Mouse (Mus musculus): ENCODE results near the gene Cxcr4.
A peak's percentile ranks its signal among the peaks of the same experiment; 100 is the strongest.

The Cxcr4 gene

GRCm38 (mm10) chr1:128567224-128568197, 24.6 kb downstream of the Cxcr4 start:
- DNase-seq: no peak

GRCm38 (mm10) chr1:128563905-128564304, 28.2 kb downstream of the Cxcr4 start:
- DNase-seq: no peak

DNA sequence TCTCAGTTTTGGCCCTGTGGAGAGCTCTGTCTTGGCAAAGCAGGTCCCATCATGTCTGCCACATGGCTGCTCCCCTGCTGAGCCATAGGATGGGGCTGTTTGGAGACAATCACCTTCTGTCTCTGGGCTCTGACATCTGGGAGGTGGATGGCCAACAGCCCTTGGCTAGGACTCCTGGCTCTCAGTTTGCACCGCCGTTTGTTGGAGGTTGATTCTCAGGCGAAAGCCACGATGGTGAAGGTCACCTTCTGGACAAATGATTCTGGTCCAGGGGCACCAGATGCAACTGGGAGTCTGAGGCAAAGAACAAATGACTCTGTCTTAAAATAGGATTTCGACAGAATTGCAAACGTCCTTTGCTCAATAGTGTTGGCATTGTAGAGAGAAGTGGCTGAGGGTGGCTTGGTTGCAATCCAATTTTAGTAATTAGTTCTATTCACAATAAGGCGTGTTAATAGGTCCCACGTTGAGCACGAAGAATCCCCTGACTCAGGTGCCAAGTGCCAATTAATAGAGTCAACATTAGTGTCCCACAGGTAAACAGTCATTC, 30.7 kb downstream of the Cxcr4 start:
- no peak for DNase-seq

DNA sequence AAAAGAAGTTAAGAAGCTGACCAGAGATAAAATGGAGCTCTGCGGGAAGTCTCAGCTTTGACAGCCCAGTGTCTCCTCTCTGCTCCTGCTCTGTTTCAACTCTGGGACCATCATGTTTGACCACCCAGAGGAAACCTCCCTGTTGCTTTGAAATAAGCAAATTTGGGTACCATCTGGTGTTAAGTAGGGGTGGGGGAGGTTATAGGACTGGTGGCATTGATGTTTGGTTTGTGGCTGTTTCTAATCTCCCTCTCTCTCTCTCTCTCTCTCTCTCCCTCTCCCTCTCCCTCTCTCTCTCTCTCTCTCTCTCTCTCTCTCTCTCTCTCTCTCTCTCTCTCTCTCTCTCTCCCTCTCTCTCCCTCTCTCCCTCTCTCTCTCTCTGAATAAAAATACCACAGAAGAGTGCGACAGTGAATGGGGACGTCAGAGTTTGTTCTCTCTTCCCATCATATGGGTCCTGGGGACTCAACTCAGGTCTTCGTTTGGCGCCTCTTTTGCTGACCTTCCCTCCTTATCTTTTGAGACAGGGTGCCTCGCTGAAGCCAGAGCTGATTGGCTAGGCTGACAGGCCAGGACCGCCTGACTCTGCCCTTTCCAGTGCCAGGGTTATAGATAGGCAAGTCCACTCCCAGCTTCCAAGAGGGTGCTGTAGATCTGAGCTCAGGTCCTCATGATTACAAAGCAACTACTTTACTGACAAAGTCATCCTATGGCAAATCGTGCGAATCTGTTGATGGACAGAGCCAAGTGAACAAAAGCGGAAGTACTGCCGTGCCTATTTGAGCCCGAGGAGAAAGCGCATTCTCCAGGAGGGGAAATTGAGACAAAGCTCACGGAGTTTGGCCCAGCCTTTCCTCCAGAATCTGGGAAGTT, 31.4 kb downstream of the Cxcr4 start:
- DNase-seq: no peak

DNA sequence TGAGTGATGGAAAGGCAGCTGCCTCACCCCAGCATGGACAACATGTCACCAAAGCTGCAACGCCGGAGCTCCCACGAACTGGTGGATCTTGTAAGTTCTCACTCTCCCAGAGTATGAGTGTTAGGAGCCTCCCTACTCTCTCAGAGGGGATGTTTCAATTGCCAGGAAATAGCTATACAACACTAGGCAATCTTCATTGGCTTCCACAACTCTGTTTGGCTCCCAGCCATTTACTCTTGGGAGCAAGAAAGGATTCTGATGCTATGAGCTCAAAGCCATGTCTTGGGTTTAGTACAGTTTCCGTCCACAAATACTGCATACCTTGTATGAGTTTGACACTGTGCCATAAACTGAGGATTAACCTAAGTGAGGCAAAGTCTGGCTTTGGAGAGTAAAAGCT, 34.1 kb downstream of the Cxcr4 start:
- DNase-seq: no peak

DNA sequence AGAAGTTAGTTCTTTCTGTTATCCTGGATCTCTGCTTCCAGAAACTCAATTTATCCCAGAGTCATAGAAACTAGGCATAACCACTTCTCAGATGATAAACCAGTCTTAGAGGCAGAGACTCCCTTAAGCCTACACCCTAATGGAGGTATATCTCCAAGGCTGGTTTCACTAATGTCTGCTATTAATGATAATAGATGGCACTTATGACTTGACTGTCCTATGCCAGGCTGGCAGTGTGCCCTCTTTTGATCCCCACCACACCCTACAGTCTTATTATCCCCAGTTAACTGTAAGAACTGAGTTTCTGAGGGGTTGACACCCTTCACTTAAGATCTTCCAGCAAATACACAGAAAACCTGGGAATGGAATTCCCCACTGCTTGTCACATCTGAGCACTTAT, 39.5 kb downstream of the Cxcr4 start:
- DNase-seq: no peak

DNA sequence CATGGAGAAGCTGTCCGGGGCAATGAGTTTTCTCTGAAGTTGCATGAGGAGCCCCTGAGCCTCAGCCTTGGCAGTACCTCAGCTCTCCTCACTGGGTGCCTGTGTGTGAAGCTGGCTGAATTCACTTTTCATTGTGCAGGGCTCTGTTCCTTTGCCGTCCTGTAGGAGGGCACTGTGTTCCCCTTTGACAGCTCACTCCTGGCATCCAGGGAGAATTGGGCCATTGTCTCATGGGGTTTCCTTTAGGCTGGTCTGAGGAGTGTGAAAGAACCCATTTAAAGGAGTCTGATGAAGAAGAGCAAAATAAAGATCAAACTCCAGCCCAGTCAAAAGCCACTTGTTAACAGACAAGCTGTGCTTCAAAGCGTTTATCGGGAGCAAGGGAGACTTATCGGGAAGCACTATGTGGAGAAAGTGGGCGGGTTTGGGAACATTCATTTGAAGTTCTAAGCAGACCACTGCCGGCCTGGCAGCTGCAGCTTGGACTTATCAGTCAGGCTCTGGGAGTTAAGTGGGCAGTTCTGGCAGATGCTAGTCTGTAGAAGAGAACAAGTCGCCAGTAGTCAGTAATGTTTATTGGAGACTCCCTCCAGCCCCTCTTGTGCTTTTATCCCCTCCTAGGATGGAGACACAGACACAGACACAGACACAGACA, 40.2 kb downstream of the Cxcr4 start:
- no peak for DNase-seq

DNA sequence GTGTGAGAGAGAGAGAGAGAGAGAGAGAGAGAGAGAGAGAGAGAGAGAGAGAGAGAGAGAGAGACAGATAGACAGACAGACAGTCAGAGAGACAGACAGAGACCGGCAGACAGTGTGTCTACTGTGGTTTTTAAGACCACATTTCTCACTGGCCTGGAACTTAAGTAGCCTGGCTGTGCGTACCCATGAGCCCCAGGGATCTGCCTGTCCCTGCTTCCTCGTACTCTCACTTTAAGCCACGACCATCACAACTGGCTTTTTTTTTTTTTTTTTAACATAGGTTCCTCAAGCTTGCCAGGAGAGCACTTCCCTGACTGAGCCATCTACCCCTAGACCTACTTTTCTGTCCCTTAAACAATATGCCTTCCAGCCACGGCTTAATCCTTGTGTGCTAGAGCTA, 42.7 kb downstream of the Cxcr4 start:
- DNase-seq: no peak

- no peak for DNase-seq
Measured at GRCm38 (mm10) chr1:128549007-128549406, 43.1 kb downstream of the Cxcr4 start.

GRCm38 (mm10) chr1:128548220-128548998, 43.7 kb downstream of the Cxcr4 start:
- no peak for DNase-seq

GRCm38 (mm10) chr1:128545672-128546071, 46.4 kb downstream of the Cxcr4 start:
- no peak for DNase-seq

DNA sequence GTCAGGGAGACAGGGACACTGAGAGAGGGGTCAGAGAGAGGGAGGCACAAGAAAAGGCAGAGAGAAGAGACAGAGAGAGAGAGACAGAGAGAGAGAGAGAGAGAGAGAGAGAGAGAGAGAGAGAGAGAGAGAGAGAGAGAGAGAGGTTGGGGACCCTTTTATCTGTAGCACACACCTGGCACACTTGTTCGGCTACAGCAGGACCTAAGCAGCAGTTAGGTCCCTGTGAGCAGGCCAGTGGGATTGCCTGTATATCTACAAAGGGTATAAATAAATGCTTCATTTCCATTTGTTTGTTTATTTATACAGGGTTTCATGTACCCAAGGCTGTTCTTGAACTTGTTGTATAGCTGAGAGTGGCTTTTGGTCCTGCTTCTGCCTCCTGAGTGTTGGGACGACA, 49.0 kb downstream of the Cxcr4 start:
- DNase-seq: no peak

- no peak for DNase-seq
Measured at GRCm38 (mm10) chr1:128542555-128542954, 49.5 kb downstream of the Cxcr4 start.

- peak; percentile 74 for DNase-seq
Measured at GRCm38 (mm10) chr1:128540213-128540612, 51.9 kb downstream of the Cxcr4 start.

DNA sequence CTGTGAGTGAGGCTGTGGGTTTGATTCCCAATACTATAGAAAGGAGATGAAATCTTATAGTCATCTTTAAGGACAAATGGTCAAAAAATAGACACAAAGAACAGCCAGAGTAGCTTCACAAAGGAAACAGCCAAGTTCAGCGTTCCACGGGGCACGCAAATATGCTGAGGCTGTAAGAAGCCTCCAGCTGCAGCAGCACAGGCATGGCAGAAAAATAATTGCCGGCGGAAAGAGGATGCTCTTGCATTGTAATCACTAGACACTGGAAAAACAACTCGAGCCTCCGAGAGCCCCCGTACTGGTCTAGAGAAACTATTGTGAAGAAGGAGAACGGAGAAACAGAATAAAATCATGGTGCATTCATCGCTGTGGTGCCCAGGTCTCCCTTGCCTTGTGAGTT, 52.5 kb downstream of the Cxcr4 start:
- DNase-seq: no peak

All from thymus, postnatal 4 days (tissue).